In genomic region chr19:4075531-4075930, GRCm38 (mm10) we compare ENCODE assay signal across 28 mouse cellular contexts. TPM values are rescaled to one million over a fixed set of nuclear protein-coding genes. Genes with fewer than 3 reads are reported as not detected.
A peak's percentile ranks its signal among the peaks of the same experiment; 100 is the strongest.
DNase-seq lines count a peak whose midpoint lies in the region; ATAC-seq and TF ChIP-seq lines count a peak whose summit lies in the region.
"Had no signal": no experiment of that assay in that cellular context is flagged by ENCODE, and none has a peak within 500 bp of the region (broad histone marks: within the 10 kb centered on the region; RNA-seq: fewer than 3 reads in every experiment).

No protein-coding gene starts in this region.

- no peak overlapping the region for H3K4me2 ChIP-seq in kidney, embryonic 15.5 days
- H3K4me2 ChIP-seq in liver, embryonic 11.5 days = no peak overlapping the region
- H3K4me2 ChIP-seq: embryonic facial prominence, embryonic 13.5 days; embryonic facial prominence, embryonic 15.5 days; forebrain, embryonic 12.5 days had no signal

- H3K4me3 ChIP-seq in kidney, adult 2 months (ENCODE audit: insufficient read depth, low read depth, low read length) = no peak overlapping the region
- no peak overlapping the region for H3K4me3 ChIP-seq in kidney, embryonic 15.5 days (replicated peaks)
- H3K4me3 ChIP-seq in liver, adult 2 months (ENCODE audit: insufficient read depth, low read depth, low read length) = no peak overlapping the region
- no peak overlapping the region for H3K4me3 ChIP-seq in liver, embryonic 11.5 days (ENCODE audit: low read depth, low read length)
- H3K4me3 ChIP-seq: embryonic facial prominence, embryonic 13.5 days; embryonic facial prominence, embryonic 15.5 days; erythroblast, embryonic 14.5 days; forebrain, embryonic 10.5 days; forebrain, embryonic 12.5 days had no signal

- H3K4me1 ChIP-seq in kidney, adult 2 months (ENCODE audit: control insufficient read depth, insufficient read depth, low read length) = peaks cover 18% of the 10 kb centered on the region
- peaks cover 6% of the 10 kb centered on the region; the same call in 1 of the 2 replicates for H3K4me1 ChIP-seq in kidney, embryonic 15.5 days
- H3K4me1 ChIP-seq in liver, adult 2 months (ENCODE audit: control insufficient read depth, insufficient read depth, low read length) = peaks cover 25% of the 10 kb centered on the region
- peaks cover 3% of the 10 kb centered on the region for H3K4me1 ChIP-seq in liver, embryonic 11.5 days (replicated peaks; ENCODE audit: control insufficient read depth, insufficient read depth, low read length)
- H3K4me1 ChIP-seq: embryonic facial prominence, embryonic 13.5 days; embryonic facial prominence, embryonic 15.5 days; forebrain, embryonic 12.5 days had no signal

- H3K27me3 ChIP-seq in kidney, adult 2 months (replicated peaks; ENCODE audit: control insufficient read depth, insufficient read depth, low read length) = no peaks in the 10 kb centered on the region
- H3K27me3 ChIP-seq in kidney, embryonic 15.5 days = no peaks in the 10 kb centered on the region
- no peaks in the 10 kb centered on the region for H3K27me3 ChIP-seq in liver, adult 2 months (ENCODE audit: control insufficient read depth, insufficient read depth, low read length)
- no peaks in the 10 kb centered on the region for H3K27me3 ChIP-seq in liver, embryonic 11.5 days (replicated peaks; ENCODE audit: control insufficient read depth, insufficient read depth, low read length)
- H3K27me3 ChIP-seq: embryonic facial prominence, embryonic 13.5 days; embryonic facial prominence, embryonic 15.5 days; forebrain, embryonic 12.5 days had no signal

- 50% methylated on average over 1 of the region's 1 CpGs for WGBS in kidney, adult 2 months
- WGBS in kidney, embryonic 15.5 days = 86% methylated on average over 1 of the region's 1 CpGs
- WGBS in liver, adult 2 months = 33% methylated on average over 1 of the region's 1 CpGs
- WGBS in liver, embryonic 11.5 days = 85% methylated on average over 1 of the region's 1 CpGs

- no peaks in the 10 kb centered on the region for H3K79me2 ChIP-seq in liver, adult 2 months (ENCODE audit: control insufficient read depth, insufficient read depth, low read length)

- ATAC-seq in kidney, embryonic 15.5 days (replicated peaks; ENCODE audit: low FRiP score) = no peak
- ATAC-seq in liver, embryonic 11.5 days (replicated peaks; ENCODE audit: low FRiP score) = no peak
- ATAC-seq: forebrain, embryonic 14.5 days had no signal

- no peak for TF ChIP-seq CTCF in kidney, adult 2 months (conservative IDR thresholded peaks at IDR 0.05; ENCODE audit: insufficient read depth, insufficient read length, low read depth, low read length)
- no peak for TF ChIP-seq CTCF in liver, adult 2 months (IDR thresholded peaks at IDR 0.05; ENCODE audit: low read depth, low read length)

- peak overlapping the region; percentile 78 for H3K27ac ChIP-seq in kidney, adult 2 months (ENCODE audit: insufficient read depth, low read depth, low read length)
- no peak overlapping the region for H3K27ac ChIP-seq in kidney, embryonic 15.5 days
- H3K27ac ChIP-seq in liver, adult 2 months (replicated peaks; ENCODE audit: insufficient read depth, low read depth, low read length) = no peak overlapping the region
- H3K27ac ChIP-seq in liver, embryonic 11.5 days (ENCODE audit: low read depth, low read length) = no peak overlapping the region
- H3K27ac ChIP-seq: embryonic facial prominence, embryonic 13.5 days; embryonic facial prominence, embryonic 15.5 days; forebrain, embryonic 10.5 days; forebrain, embryonic 12.5 days had no signal

- TF ChIP-seq POLR2A in kidney, adult 2 months (IDR thresholded peaks at IDR 0.05; ENCODE audit: low read depth, low read length) = no peak
- TF ChIP-seq POLR2A in liver, adult 2 months (IDR thresholded peaks at IDR 0.05; ENCODE audit: extremely low read depth, insufficient read depth, low read length) = no peak

- peak; percentile 90 for DNase-seq in kidney, adult 2 months
- no peak for DNase-seq in kidney, postnatal 14 days
- DNase-seq in kidney, adult 9 months = peak; percentile 88
- DNase-seq in liver, adult 2 months (ENCODE audit: extremely low read depth, low read depth, low spot score) = peak; percentile 78
- DNase-seq in liver, embryonic 11.5 days (ENCODE audit: low spot score) = no peak
- DNase-seq: adrenal gland, adult 2 months; adrenal gland, postnatal 10 days; adrenal gland, postnatal 25 days; cerebellum, adult 11 months; cerebellum, adult 18-20 months; cerebellum, adult 8-10 months; cerebellum, adult 9-11 months; cerebellum, postnatal 14 days; cerebellum, postnatal 36 days; embryo, embryonic 11 days had no signal

- no peak overlapping the region for H3K9ac ChIP-seq in kidney, embryonic 15.5 days
- no peak overlapping the region for H3K9ac ChIP-seq in liver, adult 2 months (ENCODE audit: low read depth, low read length)
- H3K9ac ChIP-seq in liver, embryonic 11.5 days (ENCODE audit: low read depth, low read length) = no peak overlapping the region
- H3K9ac ChIP-seq: embryonic facial prominence, embryonic 13.5 days; embryonic facial prominence, embryonic 15.5 days; forebrain, embryonic 12.5 days had no signal

- no peaks in the 10 kb centered on the region for H3K9me3 ChIP-seq in kidney, embryonic 15.5 days (replicated peaks)
- no peaks in the 10 kb centered on the region for H3K9me3 ChIP-seq in liver, embryonic 11.5 days (ENCODE audit: control insufficient read depth, low read length)
- H3K9me3 ChIP-seq: embryonic facial prominence, embryonic 13.5 days; embryonic facial prominence, embryonic 15.5 days; forebrain, embryonic 10.5 days; forebrain, embryonic 12.5 days had no signal

- H3K36me3 ChIP-seq in kidney, adult 2 months (ENCODE audit: control insufficient read depth, insufficient read depth, low read length) = no peaks in the 10 kb centered on the region
- no peaks in the 10 kb centered on the region for H3K36me3 ChIP-seq in kidney, embryonic 15.5 days
- H3K36me3 ChIP-seq in liver, adult 2 months (ENCODE audit: control insufficient read depth, insufficient read depth, low read length) = no peaks in the 10 kb centered on the region
- H3K36me3 ChIP-seq in liver, embryonic 11.5 days (ENCODE audit: control insufficient read depth, insufficient read depth, low read length) = no peaks in the 10 kb centered on the region
- H3K36me3 ChIP-seq: embryonic facial prominence, embryonic 13.5 days; embryonic facial prominence, embryonic 15.5 days; forebrain, embryonic 10.5 days; forebrain, embryonic 12.5 days had no signal

RNA-seq across cellular contexts. Expression of gene Cabp2, which starts 5.8 kb away (rescaled TPM):
- polyA plus RNA-seq in kidney, adult 2 months (2012; rRNA removed) = 0.66 and 0.92 TPM in 2 replicates
- polyA plus RNA-seq in kidney, embryonic 15.5 days (2015; fragmentation: Nextera tagmentation; extraction: Ambion mirVana) = 0.22 and 0.84 TPM in 2 replicates
- total RNA-seq in liver, adult 2 months (2014; rRNA removed) = 0.13 and 0.37 TPM in 2 replicates
- polyA plus RNA-seq in liver, adult 2 months (2012; rRNA removed) = 0.27 and 0.70 TPM in 2 replicates
- polyA plus RNA-seq in liver, embryonic 11.5 days (2014; fragmentation: Nextera tagmentation; extraction: Ambion mirVana) = 0.51 and 0.52 TPM in 2 replicates
- total RNA-seq: adrenal gland, adult 2 months; adrenal gland, postnatal 25 days; common myeloid progenitor, adult 5-6 weeks; ES-E14; MEL had no signal
- polyA plus RNA-seq: adrenal gland, adult 2 months; brain, embryonic 14.5 days; C2C12; embryonic facial prominence, embryonic 11.5 days; embryonic facial prominence, embryonic 13.5 days; embryonic facial prominence, embryonic 15.5 days; erythroblast, embryonic 14.5 days; forebrain, embryonic 10.5 days; forebrain, embryonic 12.5 days; forebrain, embryonic 14.5 days had no signal

RNA-seq across cellular contexts. Expression of gene Gstp3, which starts 16.2 kb away (rescaled TPM):
- 0.72 and 2.3 TPM in 2 replicates for polyA plus RNA-seq in kidney, adult 2 months (2012; rRNA removed)
- polyA plus RNA-seq in kidney, embryonic 15.5 days (2015; fragmentation: Nextera tagmentation; extraction: Ambion mirVana) = 0.73 and 1.4 TPM in 2 replicates
- total RNA-seq in liver, adult 2 months (2014; rRNA removed) = 21.5 and 28.1 TPM in 2 replicates
- 54.3 and 66.1 TPM in 2 replicates for polyA plus RNA-seq in liver, adult 2 months (2012; rRNA removed)
- polyA plus RNA-seq in liver, embryonic 11.5 days (2014; fragmentation: Nextera tagmentation; extraction: Ambion mirVana) = 14.6 and 16.7 TPM in 2 replicates
- total RNA-seq: MEL had no signal
- polyA plus RNA-seq: brain, embryonic 14.5 days; embryonic facial prominence, embryonic 11.5 days; forebrain, embryonic 10.5 days; forebrain, embryonic 12.5 days; forebrain, embryonic 14.5 days had no signal

RNA-seq across cellular contexts. Expression of gene Cdk2ap2, which starts 21.5 kb away (rescaled TPM):
- polyA plus RNA-seq in kidney, adult 2 months (2012; rRNA removed) = 134 and 138 TPM in 2 replicates
- polyA plus RNA-seq in kidney, embryonic 15.5 days (2015; fragmentation: Nextera tagmentation; extraction: Ambion mirVana) = 116 and 117 TPM in 2 replicates
- total RNA-seq in liver, adult 2 months (2014; rRNA removed) = 33.9 and 44.0 TPM in 2 replicates
- 185 and 198 TPM in 2 replicates for polyA plus RNA-seq in liver, adult 2 months (2012; rRNA removed)
- 121 and 135 TPM in 2 replicates for polyA plus RNA-seq in liver, embryonic 11.5 days (2014; fragmentation: Nextera tagmentation; extraction: Ambion mirVana)

RNA-seq across cellular contexts. Expression of gene Pitpnm1, which starts 24.3 kb away (rescaled TPM):
- polyA plus RNA-seq in kidney, adult 2 months (2012; rRNA removed) = 41.6 and 46.3 TPM in 2 replicates
- polyA plus RNA-seq in kidney, embryonic 15.5 days (2015; fragmentation: Nextera tagmentation; extraction: Ambion mirVana) = 14.0 and 15.8 TPM in 2 replicates
- total RNA-seq in liver, adult 2 months (2014; rRNA removed) = 1.7 and 4.9 TPM in 2 replicates
- 8.1 and 14.2 TPM in 2 replicates for polyA plus RNA-seq in liver, adult 2 months (2012; rRNA removed)
- 7.2 and 8.0 TPM in 2 replicates for polyA plus RNA-seq in liver, embryonic 11.5 days (2014; fragmentation: Nextera tagmentation; extraction: Ambion mirVana)

RNA-seq across cellular contexts. Expression of gene Gstp2, which starts 29.7 kb away (rescaled TPM):
- polyA plus RNA-seq in kidney, adult 2 months (2012; rRNA removed) = 11.5 and 36.0 TPM in 2 replicates
- 2.4 and 14.9 TPM in 2 replicates for polyA plus RNA-seq in kidney, embryonic 15.5 days (2015; fragmentation: Nextera tagmentation; extraction: Ambion mirVana)
- total RNA-seq in liver, adult 2 months (2014; rRNA removed) = 4.1 and 7.9 TPM in 2 replicates
- 4.4 and 9.2 TPM in 2 replicates for polyA plus RNA-seq in liver, adult 2 months (2012; rRNA removed)
- 5.5 and 6.1 TPM in 2 replicates for polyA plus RNA-seq in liver, embryonic 11.5 days (2014; fragmentation: Nextera tagmentation; extraction: Ambion mirVana)
- polyA plus RNA-seq: erythroblast, embryonic 14.5 days had no signal

Comparison
In these comparisons a context has a peak if more than half of its experiments do, and no peak if none do; other contexts are left out.
1. DNase-seq: peak in kidney, adult 2 months (single experiment), kidney, adult 9 months (single experiment) and liver, adult 2 months (single experiment); none in kidney, postnatal 14 days (single experiment) and liver, embryonic 11.5 days (single experiment).